In the genomic region with DNA sequence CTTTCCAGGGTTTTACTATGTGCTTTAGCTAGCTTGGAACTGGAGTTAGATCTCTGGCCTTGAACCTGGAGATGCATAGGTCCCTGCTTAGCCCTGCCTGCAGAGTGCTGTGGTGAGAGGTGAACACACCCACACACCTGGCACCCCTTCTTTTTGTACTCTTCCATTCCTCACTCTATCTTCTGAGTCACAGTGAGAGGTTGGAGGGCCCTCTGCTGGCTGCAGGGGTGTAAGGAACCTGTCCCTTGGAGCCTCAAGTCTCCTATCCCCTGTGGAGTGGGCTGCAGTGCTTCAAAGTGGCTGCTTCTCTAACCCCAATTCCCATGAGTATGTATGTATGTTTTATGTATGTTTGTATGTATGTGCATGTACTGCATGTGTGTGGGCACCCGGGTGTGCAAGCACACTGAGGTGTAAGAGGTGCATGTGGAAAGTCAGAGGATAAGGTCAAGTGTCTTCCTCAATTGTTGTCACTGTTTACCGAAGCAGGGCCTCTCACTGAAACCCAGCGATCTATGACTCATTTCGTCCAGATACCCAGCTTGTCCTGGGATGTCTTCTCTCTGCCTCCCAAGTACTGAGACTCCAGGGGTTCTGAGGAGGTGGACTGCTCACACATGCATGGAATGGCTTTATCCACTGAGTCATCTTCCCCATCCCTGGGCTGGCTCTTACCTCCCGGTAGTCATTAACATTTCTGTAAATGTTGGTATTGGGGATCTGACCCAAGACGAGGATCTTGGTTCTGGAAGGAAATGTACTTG, we compare ENCODE assay signal across 1 mouse cellular context.
A peak's percentile ranks its signal among the peaks of the same experiment; 100 is the strongest.
TF ChIP-seq lines count a peak whose summit lies in the region.

No protein-coding gene starts in this region.

TF ChIP-seq in MEL, 35 proteins besides CTCF, POLR2A, EP300 and RAD21:
- TF ChIP-seq TCF12 (IDR thresholded peaks at IDR 0.05; ENCODE audit: low read depth, low read length) (no peak), MAFK (IDR thresholded peaks at IDR 0.05; ENCODE audit: borderline replicate concordance, low read depth, low read length) (no peak), SMC3 (IDR thresholded peaks at IDR 0.05; ENCODE audit: low read depth, low read length) (peak; percentile 93), UBTF (IDR thresholded peaks at IDR 0.05; ENCODE audit: borderline replicate concordance, insufficient read depth, low read depth, low read length) (no peak), ZC3H11A (IDR thresholded peaks at IDR 0.05; ENCODE audit: low read depth, low read length) (peak; percentile 93), NRF1 (IDR thresholded peaks at IDR 0.05; ENCODE audit: insufficient read depth, low read depth, low read length, poor library complexity, severe bottlenecking) (no peak), RCOR1 (IDR thresholded peaks at IDR 0.05; ENCODE audit: low read depth, low read length) (no peak), MYC (IDR thresholded peaks at IDR 0.05; ENCODE audit: low read depth, low read length) (no peak), JUND (IDR thresholded peaks at IDR 0.05; ENCODE audit: low read depth, low read length) (no peak), ETS1 (IDR thresholded peaks at IDR 0.05; ENCODE audit: low read depth, low read length) (no peak), SIN3A (IDR thresholded peaks at IDR 0.05; ENCODE audit: low read length) (no peak; the same call in 1 of the 2 replicates), KAT2A (conservative IDR thresholded peaks at IDR 0.05; ENCODE audit: low read depth, low read length) (no peak), TAL1 (IDR thresholded peaks at IDR 0.05; ENCODE audit: low read length) (no peak), ZNF384 (IDR thresholded peaks at IDR 0.05; ENCODE audit: low read depth, low read length) (no peak), USF2 (IDR thresholded peaks at IDR 0.05; ENCODE audit: borderline replicate concordance in 1 of 2, insufficient read depth in 1 of 2, low read depth in 1 of 2, low read length in 2 of 2) (no peak)
